Mouse (Mus musculus) lung, embryonic 15.5 days (tissue): Measurements from ENCODE around the gene Tnfaip8l1. TPM values are rescaled to one million over a fixed set of nuclear protein-coding genes. Genes with fewer than 3 reads are reported as not detected.

ENCODE experiments used
- ATAC-seq: fragments of 200-750 bp; cut with Nextera tagmentation; 2 replicates; pipeline ENCODE4 v1.8.0; 2017; ENCODE audit warnings: moderate number of reproducible peaks, borderline replicate concordance; ENCODE audit not compliant: low FRiP score, low TSS enrichment; ENCODE audit errors: extremely low read depth
- H3K27ac ChIP-seq: fragments of 300-500 bp; sonication (generic); 2 replicates; pipeline ENCODE4 v1.5.1; 2015; ENCODE audit warnings: moderate library complexity, mild to moderate bottlenecking, inconsistent platforms
- H3K27me3 ChIP-seq: fragments of 300-500 bp; sonication (generic); 2 replicates; pipeline ENCODE4 v1.6.1; 2015; ENCODE audit warnings: inconsistent platforms
- H3K36me3 ChIP-seq: fragments of 300-500 bp; sonication (generic); 2 replicates; pipeline ENCODE4 v1.6.1; 2015; ENCODE audit warnings: inconsistent platforms
- H3K4me1 ChIP-seq: fragments of 300-500 bp; sonication (generic); 2 replicates; pipeline ENCODE4 v1.6.1; 2015; ENCODE audit warnings: inconsistent platforms
- H3K4me2 ChIP-seq: fragments of 300-500 bp; sonication (generic); 2 replicates; pipeline ENCODE4 v1.6.1; 2015; ENCODE audit warnings: inconsistent platforms, mild to moderate bottlenecking, moderate library complexity
- H3K4me3 ChIP-seq: fragments of 300-500 bp; sonication (generic); 2 replicates; pipeline ENCODE4 v1.5.1; 2015; ENCODE audit warnings: mild to moderate bottlenecking, inconsistent platforms
- H3K9ac ChIP-seq: fragments of 300-500 bp; sonication (generic); 2 replicates; pipeline ENCODE4 v1.6.1; 2015; ENCODE audit warnings: inconsistent platforms
- H3K9me3 ChIP-seq: fragments of 300-500 bp; sonication (generic); 2 replicates; pipeline ENCODE4 v1.6.1; 2016; ENCODE audit warnings: inconsistent platforms
- WGBS: fragments of 180-500 bp; shearing (Covaris S2); methylation state at CpG from one replicate; pipeline ENCODE4 v1.1.7; 2015; 5-methylcytosine and 5-hydroxymethylcytosine counted together
- polyA plus RNA-seq: library from polyadenylated mRNA; unstranded; fragments of >200 nt; fragmentation: Nextera tagmentation; extraction: Ambion mirVana; gene quantifications from 2 replicates; pipeline ENCODE4 v1.2.1, GENCODE M21; 2015

Tnfaip8l1 gene
- polyA plus RNA-seq, 1 experiment from 2014 or later, result 18.3 TPM

DNA sequence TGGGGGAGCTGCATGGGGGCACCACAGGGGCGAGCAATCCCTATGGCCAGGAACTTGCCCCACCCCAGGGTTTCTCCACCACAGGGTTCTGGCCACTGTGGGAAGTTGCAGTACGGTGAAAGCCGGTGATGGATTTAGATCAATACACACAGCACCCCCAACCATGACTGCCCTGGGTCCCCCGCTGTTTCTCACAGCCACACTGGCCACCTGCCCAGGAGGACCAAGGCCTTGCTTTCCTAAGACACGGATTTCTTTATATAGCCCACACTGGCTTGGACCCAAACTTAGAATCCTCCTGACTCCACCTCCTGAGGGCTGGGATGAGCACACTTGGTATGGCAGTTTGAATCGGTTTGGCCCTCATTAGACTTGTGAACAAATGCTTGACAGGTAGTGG lies 29.0 kb downstream of the Tnfaip8l1 start:
- Histone ChIP-seq H3K4me2 (no peak overlapping the region), H3K27ac (no peak overlapping the region), H3K4me3 (no peak overlapping the region), H3K9me3 (no peaks in the 10 kb centered on the region), H3K36me3 (peaks cover 89% of the 10 kb centered on the region), H3K9ac (no peak overlapping the region), H3K27me3 (no peaks in the 10 kb centered on the region), H3K4me1 (peaks cover 5% of the 10 kb centered on the region; the same call in 1 of the 2 replicates)
- ATAC-seq, result no peak
- WGBS, result 86% methylated on average over 6 of the region's 6 CpGs

- Histone ChIP-seq H3K4me2 (no peak overlapping the region), H3K4me3 (no peak overlapping the region), H3K9ac (no peak overlapping the region), H3K4me1 (no peaks in the 10 kb centered on the region), H3K27ac (no peak overlapping the region), H3K36me3 (peaks cover 93% of the 10 kb centered on the region), H3K9me3 (no peaks in the 10 kb centered on the region), H3K27me3 (no peaks in the 10 kb centered on the region)
- no peak for ATAC-seq
- 86% methylated on average over 12 of the region's 12 CpGs for WGBS
Measured at GRCm38 (mm10) chr17:56194357-56194756, 32.1 kb downstream of the Tnfaip8l1 start.

- Histone ChIP-seq H3K27ac (no peak overlapping the region), H3K9me3 (no peaks in the 10 kb centered on the region), H3K4me2 (no peak overlapping the region), H3K4me1 (no peaks in the 10 kb centered on the region), H3K9ac (no peak overlapping the region), H3K27me3 (no peaks in the 10 kb centered on the region), H3K4me3 (no peak overlapping the region), H3K36me3 (peaks cover 91% of the 10 kb centered on the region)
- 86% methylated on average over 13 of the region's 13 CpGs for WGBS
- no peak for ATAC-seq
Measured at GRCm38 (mm10) chr17:56194765-56195164, 32.5 kb downstream of the Tnfaip8l1 start.

DNA sequence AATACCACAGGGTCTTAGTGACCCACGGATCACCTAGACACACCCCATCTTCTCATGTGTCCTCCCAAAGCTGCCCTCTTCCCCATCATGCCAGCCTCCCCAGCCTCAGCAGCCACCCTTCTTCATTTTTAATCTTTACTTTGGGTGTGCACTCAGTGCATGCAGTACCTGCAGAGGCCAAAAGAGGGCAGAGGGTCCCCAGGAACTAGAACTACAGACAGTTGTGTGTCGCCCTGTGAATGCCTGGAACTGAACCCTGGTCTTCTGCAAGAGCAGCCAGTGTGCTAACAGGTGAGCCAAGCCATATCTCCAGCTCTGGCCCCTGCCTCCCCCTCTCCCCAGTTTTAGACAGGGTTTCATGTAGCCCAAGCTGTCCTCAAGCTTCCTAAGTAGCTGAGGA lies 34.6 kb downstream of the Tnfaip8l1 start:
- peaks cover 85% of the 10 kb centered on the region for H3K36me3 ChIP-seq
- H3K4me3 ChIP-seq, result no peak overlapping the region
- no peaks in the 10 kb centered on the region for H3K27me3 ChIP-seq
- no peak overlapping the region for H3K4me2 ChIP-seq
- H3K4me1 ChIP-seq, result no peaks in the 10 kb centered on the region
- H3K9ac ChIP-seq, result no peak overlapping the region
- no peaks in the 10 kb centered on the region for H3K9me3 ChIP-seq
- 69% methylated on average over 2 of the region's 2 CpGs for WGBS
- ATAC-seq, result no peak
- H3K27ac ChIP-seq, result no peak overlapping the region

DNA sequence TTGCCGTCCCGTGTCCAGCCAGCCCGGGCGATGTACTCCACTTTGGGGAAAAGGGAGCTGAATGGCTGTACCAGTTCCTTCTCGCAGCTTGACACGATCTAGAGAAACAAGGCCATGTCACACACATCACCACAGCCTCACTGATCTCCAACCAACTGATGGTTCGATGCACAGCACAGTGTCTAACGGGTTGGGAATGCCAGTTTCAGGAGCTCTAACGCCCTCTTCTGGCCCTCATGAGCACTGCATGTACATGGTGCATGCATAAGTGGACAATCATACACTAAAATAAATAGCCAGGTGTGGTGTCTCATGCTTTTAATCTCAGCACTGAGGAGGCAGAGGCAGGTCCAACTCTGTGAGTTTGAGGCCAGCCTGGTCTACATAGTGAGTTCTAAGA lies 38.3 kb downstream of the Tnfaip8l1 start:
- Histone ChIP-seq H3K27me3 (no peaks in the 10 kb centered on the region), H3K9ac (no peak overlapping the region), H3K4me1 (no peaks in the 10 kb centered on the region), H3K4me3 (no peak overlapping the region), H3K36me3 (peaks cover 87% of the 10 kb centered on the region), H3K27ac (no peak overlapping the region), H3K4me2 (no peak overlapping the region), H3K9me3 (no peaks in the 10 kb centered on the region)
- WGBS, result 83% methylated on average over 9 of the region's 9 CpGs
- ATAC-seq, result no peak

GRCm38 (mm10) chr17:56201642-56202041 lies 39.4 kb downstream of the Tnfaip8l1 start:
- Histone ChIP-seq H3K27ac (no peak overlapping the region), H3K9me3 (no peaks in the 10 kb centered on the region), H3K4me2 (no peak overlapping the region), H3K9ac (no peak overlapping the region), H3K27me3 (no peaks in the 10 kb centered on the region), H3K36me3 (peaks cover 87% of the 10 kb centered on the region), H3K4me1 (no peaks in the 10 kb centered on the region), H3K4me3 (no peak overlapping the region)
- WGBS, result 63% methylated on average over 3 of the region's 3 CpGs
- no peak for ATAC-seq

DNA sequence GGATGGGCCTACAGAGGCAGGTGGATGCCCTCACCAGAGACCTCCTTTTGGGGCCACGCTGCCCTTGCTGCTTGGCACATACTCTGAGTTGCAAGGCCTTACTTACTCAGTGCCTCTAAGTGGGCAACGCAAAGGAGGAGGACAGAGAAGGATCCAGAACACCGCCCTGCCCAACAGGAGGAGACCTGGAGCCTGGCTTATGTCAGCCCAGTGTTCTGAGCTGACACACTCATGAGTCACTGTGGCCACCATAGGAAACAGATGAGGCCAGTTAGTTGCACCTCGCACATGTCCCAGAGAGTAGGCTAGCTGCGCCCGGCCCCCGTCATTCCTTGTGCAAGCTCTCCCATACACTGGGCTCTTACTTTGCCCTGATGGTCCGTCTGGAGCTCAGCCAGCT lies 40.2 kb downstream of the Tnfaip8l1 start:
- H3K9ac ChIP-seq, result no peak overlapping the region
- H3K4me3 ChIP-seq, result no peak overlapping the region
- H3K27me3 ChIP-seq, result no peaks in the 10 kb centered on the region
- H3K4me1 ChIP-seq, result no peaks in the 10 kb centered on the region
- H3K27ac ChIP-seq, result no peak overlapping the region
- H3K36me3 ChIP-seq, result peaks cover 82% of the 10 kb centered on the region
- H3K9me3 ChIP-seq, result no peaks in the 10 kb centered on the region
- WGBS, result 91% methylated on average over 8 of the region's 8 CpGs
- H3K4me2 ChIP-seq, result no peak overlapping the region
- ATAC-seq, result no peak

- H3K9ac ChIP-seq, result no peak overlapping the region
- H3K36me3 ChIP-seq, result peaks cover 81% of the 10 kb centered on the region
- H3K27ac ChIP-seq, result no peak overlapping the region
- no peaks in the 10 kb centered on the region for H3K4me1 ChIP-seq
- H3K4me2 ChIP-seq, result no peak overlapping the region
- ATAC-seq, result no peak
- H3K27me3 ChIP-seq, result no peaks in the 10 kb centered on the region
- H3K4me3 ChIP-seq, result no peak overlapping the region
- 56% methylated on average over 3 of the region's 3 CpGs for WGBS
- no peaks in the 10 kb centered on the region for H3K9me3 ChIP-seq
Measured at GRCm38 (mm10) chr17:56203729-56204128, 41.5 kb downstream of the Tnfaip8l1 start.

DNA sequence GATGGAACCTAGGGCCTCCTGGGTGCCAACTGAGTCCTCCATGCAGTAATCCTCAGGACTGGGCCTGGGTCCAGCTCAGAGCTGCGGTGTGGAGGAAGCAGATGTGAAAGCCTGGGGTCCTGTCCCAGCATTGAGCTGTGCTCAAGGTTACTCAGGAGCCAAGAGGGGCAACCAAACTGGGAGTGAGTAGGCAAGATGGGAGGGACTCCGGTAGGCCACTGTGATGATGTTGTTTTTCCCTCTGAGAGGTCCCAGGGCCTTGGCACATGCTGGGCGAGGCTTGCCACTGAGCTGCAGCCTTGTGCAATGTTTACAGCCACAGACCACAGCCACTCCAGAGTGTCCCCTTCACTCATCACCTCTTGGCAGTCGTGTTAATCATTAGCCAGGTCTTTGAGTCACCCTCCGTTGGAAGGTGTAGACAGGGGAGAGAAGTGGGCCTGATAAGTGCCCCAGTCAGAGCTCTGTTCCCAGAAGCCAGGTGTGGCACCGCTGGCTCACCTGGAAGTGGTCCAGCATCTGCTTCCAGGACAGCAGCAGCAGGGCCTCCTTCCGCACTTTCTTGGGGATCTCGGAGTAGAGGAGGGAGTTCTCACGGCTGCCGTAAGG lies 44.1 kb downstream of the Tnfaip8l1 start:
- Histone ChIP-seq H3K27ac (peak overlapping the region; percentile 51; the same call in 1 of the 2 replicates), H3K4me2 (no peak overlapping the region), H3K9me3 (no peaks in the 10 kb centered on the region), H3K9ac (no peak overlapping the region), H3K4me1 (no peaks in the 10 kb centered on the region), H3K36me3 (peaks cover 93% of the 10 kb centered on the region), H3K27me3 (no peaks in the 10 kb centered on the region), H3K4me3 (no peak overlapping the region)
- peak; percentile 74 for ATAC-seq
- WGBS, result 66% methylated on average over 10 of the region's 10 CpGs

DNA sequence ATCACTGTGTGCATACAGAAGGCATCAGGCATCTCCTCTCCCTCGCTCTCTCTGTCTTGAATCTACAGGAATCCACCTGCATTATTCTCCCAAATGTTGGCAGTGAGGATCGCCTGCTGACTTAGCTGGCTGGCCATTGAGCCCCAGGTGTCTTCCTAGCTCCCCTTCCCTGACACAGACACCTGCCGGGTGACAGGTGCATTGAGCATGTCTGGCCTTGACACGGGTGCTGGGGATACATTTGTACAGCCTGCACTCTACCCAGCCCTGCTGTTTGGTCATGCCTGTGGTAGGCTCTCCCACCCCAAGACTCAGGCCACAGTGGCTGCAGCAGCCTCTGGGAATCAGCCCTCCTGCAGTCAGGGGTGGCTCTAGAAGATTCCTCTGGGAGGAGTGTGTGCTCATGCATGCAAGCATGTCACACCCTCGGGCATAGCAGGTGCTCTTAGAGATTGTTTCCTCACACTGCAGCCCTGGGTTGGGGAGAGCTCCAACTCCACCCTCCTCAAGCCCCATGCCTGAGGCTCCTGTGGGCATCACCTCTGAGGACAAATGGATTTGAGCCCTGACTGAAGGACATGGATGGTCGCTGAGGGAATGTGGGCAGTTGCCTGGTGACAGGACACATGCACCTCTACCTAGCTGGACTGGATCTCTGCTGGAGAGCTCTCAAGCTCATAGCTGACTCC lies 44.9 kb downstream of the Tnfaip8l1 start:
- Histone ChIP-seq H3K27ac (peak overlapping the region; percentile 51; the same call in 1 of the 2 replicates), H3K9me3 (no peaks in the 10 kb centered on the region), H3K4me1 (peaks cover 3% of the 10 kb centered on the region; the same call in 1 of the 2 replicates), H3K4me3 (no peak overlapping the region), H3K36me3 (peaks cover 91% of the 10 kb centered on the region), H3K4me2 (no peak overlapping the region), H3K9ac (no peak overlapping the region), H3K27me3 (no peaks in the 10 kb centered on the region)
- no peak for ATAC-seq
- 77% methylated on average over 6 of the region's 6 CpGs for WGBS

DNA sequence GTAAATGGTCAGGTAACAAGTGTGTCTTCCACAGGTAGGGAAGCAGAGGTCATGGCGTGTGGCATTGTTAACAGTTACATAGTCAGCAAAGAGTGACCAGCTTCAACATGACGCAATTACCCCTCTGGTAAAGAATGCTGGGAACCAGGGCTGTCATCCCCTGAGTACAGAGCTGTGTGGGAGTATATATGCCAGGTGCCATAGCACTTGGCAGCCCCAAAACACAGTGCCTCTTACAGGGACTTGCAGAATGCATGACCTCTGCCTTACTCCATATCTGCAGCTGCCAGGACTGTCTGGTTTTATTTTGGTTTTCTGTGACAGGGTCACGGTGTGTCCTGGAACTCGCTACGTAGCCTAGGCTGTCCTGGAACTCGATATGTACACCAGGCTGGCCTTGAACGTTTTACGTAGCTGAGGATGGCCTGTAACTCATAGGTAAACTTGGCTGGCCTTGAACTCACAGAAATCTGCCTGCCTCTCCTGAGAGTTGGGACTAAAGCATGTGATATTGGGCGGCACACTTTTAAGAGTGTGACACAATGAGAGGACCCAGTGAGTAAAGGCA lies 45.8 kb downstream of the Tnfaip8l1 start:
- WGBS, result 86% methylated on average over 9 of the region's 9 CpGs
- peaks cover 82% of the 10 kb centered on the region for H3K36me3 ChIP-seq
- no peak overlapping the region for H3K9ac ChIP-seq
- H3K27me3 ChIP-seq, result no peaks in the 10 kb centered on the region
- no peak overlapping the region for H3K4me2 ChIP-seq
- no peak for ATAC-seq
- H3K9me3 ChIP-seq, result no peaks in the 10 kb centered on the region
- no peak overlapping the region for H3K4me3 ChIP-seq
- peaks cover 11% of the 10 kb centered on the region for H3K4me1 ChIP-seq
- no peak overlapping the region for H3K27ac ChIP-seq

- no peak for ATAC-seq
- Histone ChIP-seq H3K4me3 (no peak overlapping the region), H3K4me1 (peaks cover 13% of the 10 kb centered on the region), H3K9me3 (no peaks in the 10 kb centered on the region), H3K4me2 (no peak overlapping the region), H3K36me3 (peaks cover 74% of the 10 kb centered on the region), H3K27me3 (no peaks in the 10 kb centered on the region), H3K9ac (no peak overlapping the region), H3K27ac (no peak overlapping the region)
- WGBS, result 82% methylated on average over 3 of the region's 3 CpGs
Measured at GRCm38 (mm10) chr17:56208821-56209220, 46.5 kb downstream of the Tnfaip8l1 start.
